Mouse (Mus musculus): ENCODE measurements around the gene Fam19a1. TPM values are rescaled to one million over a fixed set of nuclear protein-coding genes. Genes with fewer than 3 reads are reported as not detected.

Gene Fam19a1
- polyA plus RNA-seq, 1 experiment: not detected

DNA sequence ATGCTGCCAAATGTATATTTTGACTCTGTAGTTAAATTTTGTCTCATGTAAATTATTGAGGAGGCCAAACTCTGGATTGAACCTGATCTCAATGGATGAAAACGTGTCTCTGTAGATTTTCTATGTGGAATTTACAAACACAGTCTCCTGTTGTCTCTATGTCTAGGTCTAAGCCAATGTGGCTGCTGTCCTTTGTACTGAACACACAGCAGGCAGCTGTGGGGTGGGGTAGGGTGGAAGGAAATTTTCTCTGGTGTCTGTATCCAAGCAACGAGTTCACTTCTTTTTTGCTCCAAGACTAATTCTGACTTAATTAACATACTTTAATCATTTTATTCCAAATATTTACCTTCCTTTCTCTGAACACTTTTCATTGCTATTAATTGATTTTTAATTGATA lies 307.6 kb downstream of the Fam19a1 start:
- 41% methylated on average over 2 of the region's 2 CpGs for WGBS
- H3K4me1 ChIP-seq (ENCODE audit: control insufficient read depth, insufficient read depth, insufficient read length): no peaks in the 10 kb centered on the region
- no peak overlapping the region for H3K4me3 ChIP-seq (ENCODE audit: extremely low read depth, insufficient read depth, insufficient read length)
- no peaks in the 10 kb centered on the region for H3K36me3 ChIP-seq (ENCODE audit: control insufficient read depth, insufficient read depth, low read length)
- H3K27ac ChIP-seq (ENCODE audit: insufficient read depth, low read length): no peak overlapping the region
- no peak for DNase-seq (ENCODE audit: low read depth in 1 of 2, low spot score in 2 of 2)
- no peak for TF ChIP-seq CTCF (IDR thresholded peaks at IDR 0.05; ENCODE audit: extremely low read depth, insufficient read depth, insufficient read length, insufficient replicate concordance)
- TF ChIP-seq POLR2A (IDR thresholded peaks at IDR 0.05; ENCODE audit: low read depth, low read length): no peak
- H3K27me3 ChIP-seq (ENCODE audit: control insufficient read depth, insufficient read depth, low read length): no peaks in the 10 kb centered on the region

DNA sequence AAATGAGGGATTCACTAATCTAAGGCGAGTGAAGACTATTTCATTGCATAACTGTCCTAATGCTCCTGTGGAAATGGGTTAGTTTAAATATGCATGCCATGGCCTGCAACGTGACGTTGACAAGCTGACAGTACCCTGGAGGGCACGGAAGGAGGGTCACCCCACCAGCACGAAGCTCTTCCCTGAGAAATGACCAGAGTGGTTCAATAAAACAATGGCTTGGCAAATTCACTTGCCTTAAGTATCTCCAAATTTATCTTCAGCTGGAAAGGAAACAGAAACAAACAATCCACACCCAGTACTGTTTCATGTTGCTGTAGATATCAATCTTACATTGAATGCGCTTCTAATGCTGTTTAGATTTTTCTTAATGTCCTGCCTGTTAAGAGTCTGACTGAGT lies 316.4 kb downstream of the Fam19a1 start:
- H3K4me3 ChIP-seq (ENCODE audit: extremely low read depth, insufficient read depth, insufficient read length): no peak overlapping the region
- no peaks in the 10 kb centered on the region for H3K36me3 ChIP-seq (ENCODE audit: control insufficient read depth, insufficient read depth, low read length)
- no peak overlapping the region for H3K27ac ChIP-seq (ENCODE audit: insufficient read depth, low read length)
- H3K4me1 ChIP-seq (ENCODE audit: control insufficient read depth, insufficient read depth, insufficient read length): no peaks in the 10 kb centered on the region
- no peak for TF ChIP-seq POLR2A (IDR thresholded peaks at IDR 0.05; ENCODE audit: low read depth, low read length)
- TF ChIP-seq CTCF (IDR thresholded peaks at IDR 0.05; ENCODE audit: extremely low read depth, insufficient read depth, insufficient read length, insufficient replicate concordance): no peak
- no peak for DNase-seq (ENCODE audit: low read depth in 1 of 2, low spot score in 2 of 2)
- WGBS: 75% methylated on average over 6 of the region's 6 CpGs
- H3K27me3 ChIP-seq (ENCODE audit: control insufficient read depth, insufficient read depth, low read length): no peaks in the 10 kb centered on the region

GRCm38 (mm10) chr6:96432397-96432796 lies 319.4 kb downstream of the Fam19a1 start:
- Histone ChIP-seq H3K36me3 (ENCODE audit: control insufficient read depth, insufficient read depth, low read length) (no peaks in the 10 kb centered on the region), H3K4me3 (ENCODE audit: extremely low read depth, insufficient read depth, insufficient read length) (no peak overlapping the region), H3K4me1 (ENCODE audit: control insufficient read depth, insufficient read depth, insufficient read length) (no peaks in the 10 kb centered on the region), H3K27ac (ENCODE audit: insufficient read depth, low read length) (no peak overlapping the region), H3K27me3 (ENCODE audit: control insufficient read depth, insufficient read depth, low read length) (no peaks in the 10 kb centered on the region)
- 16% methylated on average over 3 of the region's 3 CpGs for WGBS
- TF ChIP-seq CTCF (IDR thresholded peaks at IDR 0.05; ENCODE audit: extremely low read depth, insufficient read depth, insufficient read length, insufficient replicate concordance) (no peak), POLR2A (IDR thresholded peaks at IDR 0.05; ENCODE audit: low read depth, low read length) (no peak)
- DNase-seq (ENCODE audit: low read depth in 1 of 2, low spot score in 2 of 2): no peak

DNA sequence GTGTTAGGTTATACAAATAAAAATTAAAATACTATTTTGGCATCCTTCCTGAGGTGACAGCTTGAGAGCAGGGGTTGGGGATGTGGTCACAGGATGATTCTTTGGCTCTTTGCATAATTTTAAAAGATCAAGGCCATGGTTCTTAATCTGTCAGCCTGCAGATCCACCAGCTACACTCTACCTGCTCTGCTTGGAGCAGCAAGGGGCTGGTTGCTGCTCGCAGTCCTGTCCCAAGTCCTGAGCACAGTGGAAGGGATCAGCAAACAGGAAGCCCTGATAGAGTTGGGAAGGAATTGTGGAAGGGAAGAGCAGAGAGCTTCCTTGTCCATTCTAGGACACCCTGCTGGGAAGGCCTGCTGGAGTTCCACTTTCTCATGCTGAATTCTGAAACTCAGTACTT lies 320.9 kb downstream of the Fam19a1 start:
- no peaks in the 10 kb centered on the region for H3K4me1 ChIP-seq (ENCODE audit: control insufficient read depth, insufficient read depth, insufficient read length)
- 76% methylated on average over 1 of the region's 1 CpGs for WGBS
- no peaks in the 10 kb centered on the region for H3K36me3 ChIP-seq (ENCODE audit: control insufficient read depth, insufficient read depth, low read length)
- TF ChIP-seq CTCF (IDR thresholded peaks at IDR 0.05; ENCODE audit: extremely low read depth, insufficient read depth, insufficient read length, insufficient replicate concordance) (no peak), POLR2A (IDR thresholded peaks at IDR 0.05; ENCODE audit: low read depth, low read length) (no peak)
- H3K27me3 ChIP-seq (ENCODE audit: control insufficient read depth, insufficient read depth, low read length): no peaks in the 10 kb centered on the region
- no peak overlapping the region for H3K4me3 ChIP-seq (ENCODE audit: extremely low read depth, insufficient read depth, insufficient read length)
- no peak for DNase-seq (ENCODE audit: low read depth in 1 of 2, low spot score in 2 of 2)
- no peak overlapping the region for H3K27ac ChIP-seq (ENCODE audit: insufficient read depth, low read length)

- Histone ChIP-seq H3K27me3 (ENCODE audit: control insufficient read depth, insufficient read depth, low read length) (no peaks in the 10 kb centered on the region), H3K4me1 (ENCODE audit: control insufficient read depth, insufficient read depth, insufficient read length) (no peaks in the 10 kb centered on the region), H3K27ac (ENCODE audit: insufficient read depth, low read length) (no peak overlapping the region), H3K4me3 (ENCODE audit: extremely low read depth, insufficient read depth, insufficient read length) (no peak overlapping the region), H3K36me3 (ENCODE audit: control insufficient read depth, insufficient read depth, low read length) (no peaks in the 10 kb centered on the region)
- 71% methylated on average over 2 of the region's 2 CpGs for WGBS
- no peak for DNase-seq (ENCODE audit: low read depth in 1 of 2, low spot score in 2 of 2)
- TF ChIP-seq POLR2A (IDR thresholded peaks at IDR 0.05; ENCODE audit: low read depth, low read length) (no peak), CTCF (IDR thresholded peaks at IDR 0.05; ENCODE audit: extremely low read depth, insufficient read depth, insufficient read length, insufficient replicate concordance) (no peak)
Measured at GRCm38 (mm10) chr6:96435545-96435944, 322.6 kb downstream of the Fam19a1 start.

GRCm38 (mm10) chr6:96437814-96438213 lies 324.9 kb downstream of the Fam19a1 start:
- Histone ChIP-seq H3K27ac (ENCODE audit: insufficient read depth, low read length) (no peak overlapping the region), H3K36me3 (ENCODE audit: control insufficient read depth, insufficient read depth, low read length) (no peaks in the 10 kb centered on the region), H3K27me3 (ENCODE audit: control insufficient read depth, insufficient read depth, low read length) (no peaks in the 10 kb centered on the region), H3K4me3 (ENCODE audit: extremely low read depth, insufficient read depth, insufficient read length) (no peak overlapping the region), H3K4me1 (ENCODE audit: control insufficient read depth, insufficient read depth, insufficient read length) (no peaks in the 10 kb centered on the region)
- WGBS: 79% methylated on average over 3 of the region's 3 CpGs
- no peak for TF ChIP-seq POLR2A (IDR thresholded peaks at IDR 0.05; ENCODE audit: low read depth, low read length)
- TF ChIP-seq CTCF (IDR thresholded peaks at IDR 0.05; ENCODE audit: extremely low read depth, insufficient read depth, insufficient read length, insufficient replicate concordance): no peak
- no peak for DNase-seq (ENCODE audit: low read depth in 1 of 2, low spot score in 2 of 2)

GRCm38 (mm10) chr6:96439419-96439818 lies 326.5 kb downstream of the Fam19a1 start:
- Histone ChIP-seq H3K27ac (ENCODE audit: insufficient read depth, low read length) (no peak overlapping the region), H3K27me3 (ENCODE audit: control insufficient read depth, insufficient read depth, low read length) (no peaks in the 10 kb centered on the region), H3K36me3 (ENCODE audit: control insufficient read depth, insufficient read depth, low read length) (no peaks in the 10 kb centered on the region), H3K4me1 (ENCODE audit: control insufficient read depth, insufficient read depth, insufficient read length) (no peaks in the 10 kb centered on the region), H3K4me3 (ENCODE audit: extremely low read depth, insufficient read depth, insufficient read length) (no peak overlapping the region)
- 84% methylated on average over 2 of the region's 2 CpGs for WGBS
- no peak for TF ChIP-seq CTCF (IDR thresholded peaks at IDR 0.05; ENCODE audit: extremely low read depth, insufficient read depth, insufficient read length, insufficient replicate concordance)
- TF ChIP-seq POLR2A (IDR thresholded peaks at IDR 0.05; ENCODE audit: low read depth, low read length): no peak
- DNase-seq (ENCODE audit: low read depth in 1 of 2, low spot score in 2 of 2): no peak
